Mouse (Mus musculus): ENCODE results near the gene Gm5447.

Gene Gm5447

GRCm38 (mm10) chr13:30973501-30974246 lies at the start of gene Gm5447, which contains the start of gene Exoc2:
Gm5447 (plus strand) TSS chr13:30974204.
Exoc2 (minus strand) TSS chr13:30974093.
- DNase-seq (ENCODE audit: low read depth, low spot score), result peak; percentile 66

GRCm38 (mm10) chr13:30924269-30924668 lies 49.7 kb upstream of the Gm5447 start:
- DNase-seq (ENCODE audit: low read depth, low spot score), result no peak

GRCm38 (mm10) chr13:30929119-30929518 lies 44.9 kb upstream of the Gm5447 start:
- DNase-seq (ENCODE audit: low read depth, low spot score), result no peak

GRCm38 (mm10) chr13:30931613-30932012 lies 42.4 kb upstream of the Gm5447 start:
- DNase-seq (ENCODE audit: low read depth, low spot score), result no peak

- DNase-seq (ENCODE audit: low read depth, low spot score), result no peak
Measured at GRCm38 (mm10) chr13:30932972-30933371, 41.0 kb upstream of the Gm5447 start.

- no peak for DNase-seq (ENCODE audit: low read depth, low spot score)
Measured at GRCm38 (mm10) chr13:30945788-30946187, 28.2 kb upstream of the Gm5447 start.

GRCm38 (mm10) chr13:30947129-30947528 lies 26.9 kb upstream of the Gm5447 start:
- no peak for DNase-seq (ENCODE audit: low read depth, low spot score)

- peak; percentile 22 for DNase-seq (ENCODE audit: low read depth, low spot score)
Measured at GRCm38 (mm10) chr13:30947540-30947939, 26.5 kb upstream of the Gm5447 start, which contains the start of gene Hus1b. Hus1b (minus strand) TSS chr13:30947759.

GRCm38 (mm10) chr13:30949181-30949580 lies 24.8 kb upstream of the Gm5447 start:
- DNase-seq (ENCODE audit: low read depth, low spot score), result no peak

- DNase-seq (ENCODE audit: low read depth, low spot score), result no peak
Measured at GRCm38 (mm10) chr13:30952044-30952443, 22.0 kb upstream of the Gm5447 start.

- DNase-seq (ENCODE audit: low read depth, low spot score), result no peak
Measured at GRCm38 (mm10) chr13:30953580-30953979, 20.4 kb upstream of the Gm5447 start.

GRCm38 (mm10) chr13:30960714-30961113 lies 13.3 kb upstream of the Gm5447 start:
- DNase-seq (ENCODE audit: low read depth, low spot score), result no peak

- DNase-seq (ENCODE audit: low read depth, low spot score), result no peak
Measured at GRCm38 (mm10) chr13:30961932-30962331, 12.1 kb upstream of the Gm5447 start.

GRCm38 (mm10) chr13:30966507-30966911 lies 7.5 kb upstream of the Gm5447 start:
- no peak for DNase-seq (ENCODE audit: low read depth, low spot score)

- DNase-seq (ENCODE audit: low read depth, low spot score), result no peak
Measured at GRCm38 (mm10) chr13:30968311-30968710, 5.7 kb upstream of the Gm5447 start.

- DNase-seq (ENCODE audit: low read depth, low spot score), result no peak
Measured at GRCm38 (mm10) chr13:30971047-30971446, 3.0 kb upstream of the Gm5447 start.

- DNase-seq (ENCODE audit: low read depth, low spot score), result no peak
Measured at GRCm38 (mm10) chr13:30972102-30972501, 1.9 kb upstream of the Gm5447 start.

- no peak for DNase-seq (ENCODE audit: low read depth, low spot score)
Measured at GRCm38 (mm10) chr13:30974247-30974630, 235 bp downstream of the Gm5447 start.

- DNase-seq (ENCODE audit: low read depth, low spot score), result no peak
Measured at GRCm38 (mm10) chr13:30976536-30977084, 2.6 kb downstream of the Gm5447 start.

- DNase-seq (ENCODE audit: low read depth, low spot score), result no peak
Measured at GRCm38 (mm10) chr13:30978224-30978623, 4.2 kb downstream of the Gm5447 start.

GRCm38 (mm10) chr13:30981666-30982065 lies 7.7 kb downstream of the Gm5447 start:
- DNase-seq (ENCODE audit: low read depth, low spot score), result no peak

- DNase-seq (ENCODE audit: low read depth, low spot score), result no peak
Measured at GRCm38 (mm10) chr13:30985275-30985597, 11.2 kb downstream of the Gm5447 start.

Measured in WW6 (cell line).